Mouse (Mus musculus): ENCODE measurements around the gene Adgrb2.

Adgrb2 gene

DNA sequence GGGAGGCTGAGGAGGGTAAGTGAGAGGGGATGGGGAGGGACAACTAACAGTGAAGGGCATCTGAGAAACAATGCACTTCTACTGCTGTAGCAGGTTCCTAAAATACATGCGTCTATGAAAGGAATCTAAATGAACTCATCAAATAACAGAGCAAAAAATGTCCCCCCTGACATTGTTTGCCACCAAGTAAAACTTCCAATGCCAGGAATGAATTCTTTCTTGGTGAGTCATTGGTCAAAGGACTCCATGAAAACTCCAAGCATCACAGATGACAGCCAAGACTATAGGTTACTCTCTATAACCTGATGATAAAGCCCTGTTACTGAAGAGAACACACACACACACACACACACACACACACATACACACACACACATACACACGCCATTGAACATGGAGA is 46.5 kb downstream of the Adgrb2 start:
- no peak for DNase-seq (ENCODE audit: low spot score in 2 of 2)

DNA sequence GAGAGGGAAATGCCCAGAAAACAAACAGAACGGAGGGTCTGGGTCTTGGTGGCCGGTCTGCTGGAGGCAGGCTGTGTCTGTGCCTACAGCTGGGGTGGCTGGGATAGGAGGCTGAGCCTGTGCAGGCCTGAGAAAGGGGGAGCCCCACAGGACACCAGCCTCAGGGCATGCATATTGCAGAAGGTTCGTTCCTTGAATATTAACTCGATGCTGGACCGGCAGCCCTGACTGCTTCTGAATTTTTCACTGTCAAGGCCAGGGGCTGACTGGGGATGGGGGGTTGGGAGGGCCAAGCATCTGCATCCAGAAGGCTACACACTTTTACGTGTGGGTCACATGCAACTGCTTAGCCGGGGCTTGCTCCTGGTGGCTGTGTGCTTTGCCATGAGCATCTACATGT is 48.8 kb downstream of the Adgrb2 start:
- no peak for DNase-seq (ENCODE audit: low spot score in 2 of 2)

GRCm38 (mm10) chr4:130036112-130036511 is 51.4 kb downstream of the Adgrb2 start:
- DNase-seq (ENCODE audit: low spot score in 2 of 2): no peak

GRCm38 (mm10) chr4:130036573-130037401 is 52.1 kb downstream of the Adgrb2 start:
- DNase-seq (ENCODE audit: low spot score in 2 of 2): peak; percentile 76 to 86

- DNase-seq (ENCODE audit: low spot score in 2 of 2): no peak
These were observed 54.7 kb downstream of the Adgrb2 start for GRCm38 (mm10) chr4:130039351-130039750.

DNA sequence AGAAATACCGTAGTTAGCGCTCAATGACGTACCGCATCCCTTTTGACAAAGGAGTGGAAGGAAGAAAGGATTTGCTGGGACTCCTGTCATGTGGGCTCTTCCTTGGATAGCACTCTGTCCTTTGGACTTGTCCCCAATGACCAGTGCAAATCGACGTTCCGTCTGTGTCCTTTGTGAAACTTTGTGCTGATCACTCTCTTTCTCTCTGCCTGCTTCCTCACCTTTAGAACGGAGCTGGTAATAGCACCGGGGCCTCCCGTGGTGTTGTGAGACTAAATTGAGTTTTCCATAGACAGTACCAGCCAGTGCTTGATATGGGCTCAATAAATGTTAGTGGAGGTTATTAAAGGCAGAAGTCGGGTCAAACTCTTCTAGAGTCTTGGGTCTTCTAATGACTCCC is 56.4 kb downstream of the Adgrb2 start:
- DNase-seq (ENCODE audit: low spot score in 2 of 2): no peak

- no peak for DNase-seq (ENCODE audit: low spot score in 2 of 2)
These were observed 59.5 kb downstream of the Adgrb2 start for GRCm38 (mm10) chr4:130044211-130044610.

GRCm38 (mm10) chr4:130045609-130046008 is 60.9 kb downstream of the Adgrb2 start:
- DNase-seq (ENCODE audit: low spot score in 2 of 2): no peak

- DNase-seq (ENCODE audit: low spot score in 2 of 2): peak; percentile 57 to 62
These were observed 62.9 kb downstream of the Adgrb2 start, which contains the start of gene Col16a1 for GRCm38 (mm10) chr4:130047331-130048202. Gene Col16a1, plus strand, starts transcription at chr4:130047840.

DNA sequence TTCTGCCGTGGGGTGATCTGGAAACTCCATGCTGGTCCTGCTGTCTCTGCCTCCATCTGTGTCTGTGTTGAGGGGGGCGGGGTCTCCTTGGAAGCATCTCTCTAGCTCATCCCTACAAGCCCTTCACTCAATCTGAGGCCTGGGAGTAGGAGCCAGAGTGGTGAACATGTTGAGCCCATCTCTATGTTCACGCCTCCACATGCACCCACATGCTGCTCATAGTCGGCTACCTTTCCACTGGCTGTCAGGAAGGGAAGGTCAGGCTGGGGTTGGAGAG is 63.5 kb downstream of the Adgrb2 start:
- no peak for DNase-seq (ENCODE audit: low spot score in 2 of 2)

DNA sequence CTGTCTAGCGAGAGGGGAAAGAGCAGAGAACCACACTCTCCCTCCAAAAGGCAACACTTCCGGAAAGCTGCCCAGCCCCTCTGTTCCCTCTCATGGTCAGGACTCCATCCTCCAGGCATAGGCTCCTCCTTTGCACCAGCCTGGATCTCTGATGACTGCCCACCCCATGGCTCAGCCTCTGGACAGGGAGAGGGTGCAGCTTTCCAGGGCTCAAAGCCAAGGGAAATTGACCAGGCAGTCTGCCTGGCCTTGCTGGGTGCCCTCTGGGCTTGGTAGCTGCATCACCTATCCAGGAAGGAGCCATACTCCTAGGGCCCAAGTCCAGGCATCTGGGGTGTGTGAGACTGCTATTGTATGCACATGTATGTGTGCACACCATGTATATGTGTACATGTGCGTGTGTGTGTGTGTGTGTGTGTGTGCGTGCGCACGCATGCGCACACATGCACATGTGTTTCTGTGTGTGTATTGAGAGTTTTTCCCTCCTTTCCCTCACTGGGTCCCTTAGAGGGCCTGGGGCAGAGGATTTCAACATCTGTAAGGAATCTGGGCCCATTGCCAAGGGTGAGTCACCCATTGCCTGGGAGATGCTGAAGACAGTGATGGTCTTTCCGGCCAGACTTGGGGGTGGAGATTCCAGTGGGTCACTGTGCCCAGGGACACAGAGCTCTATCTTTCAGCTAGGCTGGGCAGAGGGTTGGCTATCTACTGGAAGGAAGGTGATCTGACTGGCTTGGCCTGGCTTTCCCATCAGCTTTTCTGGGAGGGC is 65.6 kb downstream of the Adgrb2 start:
- no peak for DNase-seq (ENCODE audit: low spot score in 2 of 2)

GRCm38 (mm10) chr4:130052283-130052682 is 67.6 kb downstream of the Adgrb2 start:
- DNase-seq (ENCODE audit: low spot score in 2 of 2): no peak

GRCm38 (mm10) chr4:130053111-130053510 is 68.4 kb downstream of the Adgrb2 start:
- DNase-seq (ENCODE audit: low spot score in 2 of 2): no peak

GRCm38 (mm10) chr4:130054727-130055126 is 70.1 kb downstream of the Adgrb2 start:
- DNase-seq (ENCODE audit: low spot score in 2 of 2): no peak

- no peak for DNase-seq (ENCODE audit: low spot score in 2 of 2)
These were observed 70.7 kb downstream of the Adgrb2 start for GRCm38 (mm10) chr4:130055160-130056010.

DNA sequence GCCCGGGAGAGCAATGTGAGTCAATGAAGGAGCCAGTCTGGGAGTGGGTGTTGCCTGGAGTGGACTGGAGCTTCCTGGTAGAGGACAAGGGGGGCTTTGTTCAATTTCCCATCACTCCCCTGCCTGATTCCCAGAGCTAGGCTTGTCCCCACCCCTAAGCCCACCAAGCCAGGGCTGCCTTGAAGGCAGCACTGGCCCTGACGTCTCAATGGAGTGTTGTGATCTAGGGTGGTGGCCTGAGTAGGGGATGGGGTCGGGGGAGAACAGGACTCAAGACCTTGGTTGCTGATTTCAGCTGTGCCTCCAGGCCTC is 71.3 kb downstream of the Adgrb2 start:
- no peak for DNase-seq (ENCODE audit: low spot score in 2 of 2)

DNA sequence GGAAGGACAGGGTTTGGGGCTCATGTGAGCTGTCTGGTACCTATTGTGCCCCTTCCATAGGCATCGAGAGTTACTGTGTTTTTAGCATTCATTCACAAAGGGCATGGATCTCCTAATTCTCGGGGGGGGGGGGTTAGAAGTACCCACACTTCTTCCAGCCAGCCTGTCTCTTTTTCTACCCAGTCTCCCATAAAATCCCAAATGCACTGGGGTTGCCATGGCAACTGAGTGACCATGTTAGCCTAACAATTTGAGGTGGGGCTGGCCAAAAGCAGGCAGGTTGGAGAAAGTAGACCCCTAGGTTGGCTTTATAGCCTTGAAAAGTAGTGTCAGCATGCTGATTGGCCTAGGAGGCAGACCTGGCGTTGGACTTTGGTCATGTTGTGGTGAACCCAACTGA is 71.8 kb downstream of the Adgrb2 start:
- no peak for DNase-seq (ENCODE audit: low spot score in 2 of 2)

DNA sequence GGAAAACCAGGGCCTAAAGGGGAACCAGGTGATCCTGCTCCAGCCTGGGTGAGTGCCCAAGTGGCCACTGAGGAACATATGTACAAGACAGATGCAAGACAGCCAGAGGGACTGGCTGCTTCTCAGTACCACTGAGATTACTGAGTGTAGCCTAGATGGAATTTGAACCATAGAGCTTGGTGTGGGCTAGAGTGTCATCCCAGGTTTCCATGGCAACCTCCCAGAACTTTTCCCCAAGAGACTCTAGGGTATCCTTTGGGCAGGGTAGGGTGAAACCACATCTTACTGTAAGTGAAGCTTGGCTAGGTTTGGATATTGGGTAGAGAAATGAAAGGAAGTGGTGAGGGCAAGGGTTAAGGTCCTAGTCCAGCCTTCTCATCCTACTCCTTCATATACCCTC is 76.3 kb downstream of the Adgrb2 start:
- no peak for DNase-seq (ENCODE audit: low spot score in 2 of 2)

GRCm38 (mm10) chr4:130063191-130063590 is 78.5 kb downstream of the Adgrb2 start:
- no peak for DNase-seq (ENCODE audit: low spot score in 2 of 2)

DNA sequence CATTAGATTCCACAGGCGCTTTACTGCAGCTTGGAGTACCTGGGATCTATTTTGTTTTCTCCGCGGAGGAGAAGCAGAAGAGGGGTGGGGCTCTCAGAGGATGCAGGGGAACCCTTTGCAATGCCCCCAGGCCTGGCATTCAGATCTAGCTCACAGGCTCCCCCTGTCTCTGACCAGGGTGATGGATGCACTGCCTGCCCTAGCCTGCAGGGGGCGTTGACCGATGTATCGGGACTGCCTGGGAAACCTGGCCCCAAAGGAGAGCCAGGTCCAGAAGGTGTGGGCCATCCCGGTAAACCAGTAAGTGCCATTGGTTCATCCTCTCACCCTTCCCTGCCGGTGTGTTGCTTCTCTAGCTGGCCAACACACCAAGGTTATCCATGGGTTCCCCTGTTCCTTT is 82.1 kb downstream of the Adgrb2 start:
- no peak for DNase-seq (ENCODE audit: low spot score in 2 of 2)

GRCm38 (mm10) chr4:130070523-130070922 is 85.9 kb downstream of the Adgrb2 start:
- DNase-seq (ENCODE audit: low spot score in 2 of 2): no peak

Data from right cerebral cortex, postnatal 36 days (tissue).